Mouse (Mus musculus): Measurements from ENCODE around the gene Gja5.
"Not testable (repeated sequence)": the region's sequence is repeated elsewhere in the genome, so short reads cannot be mapped to it uniquely, and the experiment has no call there.

DNA sequence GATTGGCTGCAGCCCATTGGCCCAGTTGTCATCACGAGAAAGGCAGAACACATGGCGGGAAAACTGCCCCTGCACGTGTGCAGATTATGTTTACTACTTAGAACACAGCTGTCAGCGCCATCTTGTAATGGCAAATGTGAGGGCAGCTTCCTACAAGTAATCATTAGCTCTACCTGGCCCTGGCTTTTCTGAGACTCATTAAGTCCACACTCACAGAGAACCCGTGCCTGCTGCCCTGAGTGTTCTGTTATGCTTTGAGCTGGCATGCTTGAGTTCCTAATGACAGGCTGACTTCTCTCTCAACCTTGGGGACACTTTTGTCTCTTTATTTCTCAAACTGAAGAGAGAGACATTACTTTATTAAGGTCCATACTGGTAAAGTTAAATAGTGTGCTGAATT, 199.5 kb downstream of the Gja5 start:
- TF ChIP-seq POLR2A (IDR thresholded peaks at IDR 0.05; ENCODE audit: low read depth, low read length); CTCF (IDR thresholded peaks at IDR 0.05; ENCODE audit: extremely low read depth, insufficient read depth, insufficient read length, insufficient replicate concordance): not testable (repeated sequence)
